9 mouse cellular contexts compared by ENCODE assay signal in genomic region chr15:85969707-85970153, GRCm38 (mm10).
DNase-seq lines count a peak whose midpoint lies in the region; ATAC-seq and TF ChIP-seq lines count a peak whose summit lies in the region.
"Had no signal": no experiment of that assay in that cellular context is flagged by ENCODE, and none has a peak within 500 bp of the region (broad histone marks: within the 10 kb centered on the region; RNA-seq: fewer than 3 reads in every experiment).

No protein-coding gene starts in this region.

- no peaks in the 10 kb centered on the region for H3K79me2 ChIP-seq in MEL (ENCODE audit: control insufficient read depth, insufficient read depth, low read length, poor library complexity)

- peak overlapping the region; percentile 48 for H3K27ac ChIP-seq in MEL (ENCODE audit: control insufficient read depth, low read depth, low read length)
- H3K27ac ChIP-seq in forebrain, embryonic 12.5 days, result peak overlapping the region; percentile 46
- H3K27ac ChIP-seq in hindbrain, postnatal 0 days, result no peak overlapping the region
- H3K27ac ChIP-seq in lung, postnatal 0 days (ENCODE audit: low read length), result peak overlapping the region; percentile 76

- H3K27me3 ChIP-seq in MEL (ENCODE audit: control insufficient read depth in 1 of 2, insufficient read depth in 2 of 2, low read length in 2 of 2), result no peaks in the 10 kb centered on the region
- no peaks in the 10 kb centered on the region for H3K27me3 ChIP-seq in forebrain, embryonic 12.5 days
- H3K27me3 ChIP-seq in hindbrain, postnatal 0 days (ENCODE audit: insufficient read depth, low read length), result no peaks in the 10 kb centered on the region; the same call in 1 of the 2 replicates
- H3K27me3 ChIP-seq in lung, postnatal 0 days (replicated peaks; ENCODE audit: insufficient read depth, low read length), result no peaks in the 10 kb centered on the region

- H3K4me2 ChIP-seq in forebrain, embryonic 12.5 days, result no peak overlapping the region
- H3K4me2 ChIP-seq in hindbrain, postnatal 0 days (ENCODE audit: low read depth, low read length), result no peak overlapping the region
- H3K4me2 ChIP-seq in lung, postnatal 0 days (replicated peaks; ENCODE audit: low read depth, low read length), result peak overlapping the region; percentile 22; the same call in 1 of the 2 replicates

- peak; percentile 69 for ATAC-seq in forebrain, embryonic 12.5 days (ENCODE audit: low FRiP score)
- ATAC-seq in hindbrain, postnatal 0 days, result peak; percentile 76
- ATAC-seq in lung, postnatal 0 days, result peak; percentile 86

- 55% methylated on average over 3 of the region's 3 CpGs for WGBS in forebrain, embryonic 12.5 days
- WGBS in hindbrain, postnatal 0 days, result 19% methylated on average over 3 of the region's 3 CpGs
- WGBS in lung, postnatal 0 days, result 30% methylated on average over 3 of the region's 3 CpGs

- DNase-seq in adrenal gland, adult (ENCODE audit: inconsistent age in 2 of 2, low spot score in 1 of 2), result peak; percentile 53 to 75
- no peak for DNase-seq in adrenal gland, postnatal 4 days (ENCODE audit: low spot score in 2 of 2)
- peak; percentile 88 for DNase-seq in MEL (ENCODE audit: low read depth, low spot score)
- peak; percentile 80 for DNase-seq in hindbrain, postnatal 0 days (ENCODE audit: low spot score)
- peak; percentile 92 for DNase-seq in lung, postnatal 0 days (ENCODE audit: low spot score)
- DNase-seq in layer of hippocampus, postnatal 14 days (ENCODE audit: low spot score in 2 of 2), result no peak
- DNase-seq in gastrocnemius, postnatal 10 days, result no peak

- no peaks in the 10 kb centered on the region for H3K9me3 ChIP-seq in MEL (replicated peaks; ENCODE audit: insufficient read depth, low read length)
- no peaks in the 10 kb centered on the region for H3K9me3 ChIP-seq in forebrain, embryonic 12.5 days
- no peaks in the 10 kb centered on the region for H3K9me3 ChIP-seq in hindbrain, postnatal 0 days (ENCODE audit: low read length)
- no peaks in the 10 kb centered on the region for H3K9me3 ChIP-seq in lung, postnatal 0 days (ENCODE audit: low read length)

- peak overlapping the region in 1 of 2 experiments; percentile 5; a peak in 2 of 4 replicates for H3K4me3 ChIP-seq in MEL (ENCODE audit: control insufficient read depth in 1 of 2, insufficient read depth in 1 of 2, low read depth in 2 of 2, low read length in 2 of 2)
- no peak overlapping the region for H3K4me3 ChIP-seq in forebrain, embryonic 12.5 days (replicated peaks)
- H3K4me3 ChIP-seq in hindbrain, postnatal 0 days (ENCODE audit: low read length), result no peak overlapping the region
- H3K4me3 ChIP-seq in lung, postnatal 0 days (ENCODE audit: low read depth, low read length), result no peak overlapping the region
- H3K4me3 ChIP-seq: erythroblast, embryonic 14.5 days had no signal

- no peak for TF ChIP-seq EP300 in MEL (IDR thresholded peaks at IDR 0.05; ENCODE audit: low read depth in 1 of 2, low read length in 2 of 2)
- TF ChIP-seq EP300 in lung, postnatal 0 days (IDR thresholded peaks at IDR 0.05), result peak; percentile 24; the same call in 1 of the 2 replicates

- peak overlapping the region; percentile 49 for H3K9ac ChIP-seq in MEL (ENCODE audit: control insufficient read depth, low read depth, low read length, poor library complexity, severe bottlenecking)
- no peak overlapping the region for H3K9ac ChIP-seq in forebrain, embryonic 12.5 days
- H3K9ac ChIP-seq in hindbrain, postnatal 0 days (replicated peaks; ENCODE audit: low read length), result no peak overlapping the region
- H3K9ac ChIP-seq in lung, postnatal 0 days (replicated peaks; ENCODE audit: low read depth), result no peak overlapping the region

- no peak for TF ChIP-seq RAD21 in MEL (IDR thresholded peaks at IDR 0.05; ENCODE audit: low read depth, low read length)

- TF ChIP-seq POLR2A in MEL (IDR thresholded peaks at IDR 0.05; ENCODE audit: control insufficient read depth in 1 of 2, insufficient read depth in 1 of 2, low read depth in 1 of 2, low read length in 2 of 2, poor library complexity in 1 of 2), result no peak

- H3K36me3 ChIP-seq in MEL (ENCODE audit: control insufficient read depth in 1 of 2, insufficient read depth in 2 of 2, low read length in 2 of 2), result peaks cover 0 to 15% of the 10 kb centered on the region in 2 experiments; a peak in 2 of 4 replicates
- no peaks in the 10 kb centered on the region for H3K36me3 ChIP-seq in forebrain, embryonic 12.5 days (replicated peaks)
- no peaks in the 10 kb centered on the region for H3K36me3 ChIP-seq in hindbrain, postnatal 0 days (ENCODE audit: insufficient read depth, low read length)
- no peaks in the 10 kb centered on the region for H3K36me3 ChIP-seq in lung, postnatal 0 days (ENCODE audit: insufficient read depth, low read length)

- H3K4me1 ChIP-seq in MEL (ENCODE audit: control insufficient read depth in 1 of 2, insufficient read depth in 2 of 2, low read length in 2 of 2), result peaks cover 12 to 30% of the 10 kb centered on the region in 2 experiments
- peaks cover 43% of the 10 kb centered on the region for H3K4me1 ChIP-seq in forebrain, embryonic 12.5 days
- H3K4me1 ChIP-seq in hindbrain, postnatal 0 days (ENCODE audit: insufficient read depth, low read length), result 0 out of 2 replicates have a peak, but pooled peaks cover 11% of the 10 kb centered on the region
- H3K4me1 ChIP-seq in lung, postnatal 0 days (ENCODE audit: insufficient read depth, low read depth, low read length), result peaks cover 3% of the 10 kb centered on the region

- no peak for TF ChIP-seq CTCF in MEL (IDR thresholded peaks at IDR 0.05 in 2 of 3, conservative IDR thresholded peaks at IDR 0.05 in 1 of 3; ENCODE audit: control insufficient read depth in 1 of 3, insufficient read depth in 1 of 3, low read depth in 2 of 3, low read length in 3 of 3, poor library complexity in 1 of 3, severe bottlenecking in 1 of 3)
- no peak for TF ChIP-seq CTCF in hindbrain, postnatal 0 days (IDR thresholded peaks at IDR 0.05; ENCODE audit: low read depth)
- no peak; the same call in 1 of the 2 replicates for TF ChIP-seq CTCF in lung, postnatal 0 days (IDR thresholded peaks at IDR 0.05)

TF ChIP-seq in MEL, 35 proteins besides CTCF, POLR2A, EP300 and RAD21:
- no peak for TF ChIP-seq MEF2A (IDR thresholded peaks at IDR 0.05; ENCODE audit: extremely low read depth, insufficient replicate concordance, low read depth, low read length, poor library complexity, severe bottlenecking)
- TF ChIP-seq HCFC1 (IDR thresholded peaks at IDR 0.05; ENCODE audit: low read depth, low read length), result no peak
- TF ChIP-seq TBP (IDR thresholded peaks at IDR 0.05; ENCODE audit: low read depth, low read length), result no peak
- TF ChIP-seq KAT2A (conservative IDR thresholded peaks at IDR 0.05; ENCODE audit: low read depth, low read length), result no peak
- TF ChIP-seq NELFE (IDR thresholded peaks at IDR 0.05; ENCODE audit: low read depth, low read length), result no peak
- peak; percentile 80; the same call in 1 of the 2 replicates for TF ChIP-seq MAZ (IDR thresholded peaks at IDR 0.05; ENCODE audit: low read depth, low read length)
- no peak for TF ChIP-seq SMC3 (IDR thresholded peaks at IDR 0.05; ENCODE audit: low read depth, low read length)
- no peak for TF ChIP-seq MAX (IDR thresholded peaks at IDR 0.05; ENCODE audit: low read length)
- TF ChIP-seq MXI1 (IDR thresholded peaks at IDR 0.05; ENCODE audit: low read depth, low read length), result peak; percentile 9; the same call in 1 of the 2 replicates
- TF ChIP-seq USF2 (IDR thresholded peaks at IDR 0.05; ENCODE audit: borderline replicate concordance in 1 of 2, insufficient read depth in 1 of 2, low read depth in 1 of 2, low read length in 2 of 2), result no peak
- no peak for TF ChIP-seq POLR2AphosphoS5 (IDR thresholded peaks at IDR 0.05; ENCODE audit: borderline replicate concordance, low read depth, low read length)
- TF ChIP-seq GABPA (IDR thresholded peaks at IDR 0.05; ENCODE audit: low read depth, low read length), result no peak
- no peak for TF ChIP-seq POLR2AphosphoS2 (IDR thresholded peaks at IDR 0.05; ENCODE audit: low read length)
- TF ChIP-seq CHD2 (IDR thresholded peaks at IDR 0.05; ENCODE audit: low read length), result no peak
- no peak for TF ChIP-seq MAFK (IDR thresholded peaks at IDR 0.05; ENCODE audit: borderline replicate concordance, low read depth, low read length)
- no peak for TF ChIP-seq SIN3A (IDR thresholded peaks at IDR 0.05; ENCODE audit: low read length)
- no peak for TF ChIP-seq ZMIZ1 (IDR thresholded peaks at IDR 0.05; ENCODE audit: low read depth, low read length)
- TF ChIP-seq ELF1 (IDR thresholded peaks at IDR 0.05; ENCODE audit: low read depth, low read length), result no peak
- TF ChIP-seq BHLHE40 (IDR thresholded peaks at IDR 0.05; ENCODE audit: borderline replicate concordance, low read depth, low read length), result no peak
- peak; percentile 52; the same call in 1 of the 2 replicates for TF ChIP-seq ETS1 (IDR thresholded peaks at IDR 0.05; ENCODE audit: low read depth, low read length)
- TF ChIP-seq E2F4 (IDR thresholded peaks at IDR 0.05; ENCODE audit: borderline replicate concordance, low read depth, low read length), result no peak

Comparison
In these comparisons a context has a peak if more than half of its experiments do, and no peak if none do; other contexts are left out.
1. DNase-seq: peak in adrenal gland, adult (2 of 2), MEL (single experiment), hindbrain, postnatal 0 days (single experiment) and lung, postnatal 0 days (single experiment); none in adrenal gland, postnatal 4 days (0 of 2), layer of hippocampus, postnatal 14 days (0 of 2) and gastrocnemius, postnatal 10 days (single experiment).
2. Peak in every context shown above with its lines, with median percentiles within 50 percentile points of each other: ATAC-seq.